Mouse (Mus musculus) monocyte, adult 5-6 weeks (primary cell): ENCODE measurements around the gene Cradd. TPM values are rescaled to one million over a fixed set of nuclear protein-coding genes. Genes with fewer than 3 reads are reported as not detected.

Experiments
- ATAC-seq: fragments of 153-309, 156-312 bp; replicated peaks from 2 replicates; pipeline ENCODE4 v1.8.0; 2017; ENCODE audit warnings: mild to moderate bottlenecking; ENCODE audit not compliant: low TSS enrichment, insufficient number of reproducible peaks, severe bottlenecking, poor library complexity, low FRiP score
- total RNA-seq: library from RNA; stranded (forward); fragments of 200-1000, 200-491, 200-594 nt; gene quantifications from 3 replicates; pipeline ENCODE4 v1.2.3, GENCODE M21; 2017

Gene Cradd
- total RNA-seq, 1 experiment from 2014 or later = 4.6 TPM

GRCm38 (mm10) chr10:95310688-95311441 is 13.1 kb downstream of the Cradd start:
- ATAC-seq = no peak

GRCm38 (mm10) chr10:95309412-95310322 is 14.3 kb downstream of the Cradd start:
- ATAC-seq = no peak

GRCm38 (mm10) chr10:95308991-95309390 is 14.9 kb downstream of the Cradd start:
- no peak for ATAC-seq

GRCm38 (mm10) chr10:95307916-95308315 is 16.0 kb downstream of the Cradd start:
- no peak for ATAC-seq

- ATAC-seq = no peak
These were observed 16.9 kb downstream of the Cradd start for GRCm38 (mm10) chr10:95306824-95307552.

- no peak for ATAC-seq
These were observed 19.7 kb downstream of the Cradd start for GRCm38 (mm10) chr10:95304240-95304639.

- ATAC-seq = no peak
These were observed 21.4 kb downstream of the Cradd start for GRCm38 (mm10) chr10:95302211-95303163.

- no peak for ATAC-seq
These were observed 23.6 kb downstream of the Cradd start for GRCm38 (mm10) chr10:95300178-95300793.

GRCm38 (mm10) chr10:95299808-95300133 is 24.2 kb downstream of the Cradd start:
- no peak for ATAC-seq

- no peak for ATAC-seq
These were observed 24.7 kb downstream of the Cradd start for GRCm38 (mm10) chr10:95299010-95299807.

- ATAC-seq = no peak
These were observed 25.4 kb downstream of the Cradd start for GRCm38 (mm10) chr10:95298504-95298903.

GRCm38 (mm10) chr10:95297690-95298104 is 26.2 kb downstream of the Cradd start:
- 0 out of 2 replicates have a peak, but pooled peaks have one; percentile 28 for ATAC-seq

- no peak for ATAC-seq
These were observed 26.9 kb downstream of the Cradd start for GRCm38 (mm10) chr10:95297024-95297423.

GRCm38 (mm10) chr10:95293261-95293660 is 30.7 kb downstream of the Cradd start:
- no peak for ATAC-seq

GRCm38 (mm10) chr10:95292269-95292668 is 31.7 kb downstream of the Cradd start:
- ATAC-seq = no peak

- peak; percentile 85 for ATAC-seq
These were observed 32.6 kb downstream of the Cradd start for GRCm38 (mm10) chr10:95291133-95291876.
